Mouse (Mus musculus): ENCODE results near the gene Armc2.

GRCm38 (mm10) chr10:41959808-41960207, 58.4 kb downstream of the Armc2 start:
- TF ChIP-seq CTCF (IDR thresholded peaks at IDR 0.05; ENCODE audit: borderline replicate concordance, extremely low read depth, insufficient read depth, insufficient read length) (no peak), POLR2A (IDR thresholded peaks at IDR 0.05; ENCODE audit: borderline replicate concordance, extremely low read depth, insufficient read depth, insufficient read length, poor library complexity, severe bottlenecking) (no peak)
